Mouse (Mus musculus): ENCODE measurements around the gene Glod5. TPM values are rescaled to one million over a fixed set of nuclear protein-coding genes. Genes with fewer than 3 reads are reported as not detected.

The Glod5 gene
- polyA plus RNA-seq (2012; rRNA removed): 0.26 and 0.44 TPM in 2 replicates

DNA sequence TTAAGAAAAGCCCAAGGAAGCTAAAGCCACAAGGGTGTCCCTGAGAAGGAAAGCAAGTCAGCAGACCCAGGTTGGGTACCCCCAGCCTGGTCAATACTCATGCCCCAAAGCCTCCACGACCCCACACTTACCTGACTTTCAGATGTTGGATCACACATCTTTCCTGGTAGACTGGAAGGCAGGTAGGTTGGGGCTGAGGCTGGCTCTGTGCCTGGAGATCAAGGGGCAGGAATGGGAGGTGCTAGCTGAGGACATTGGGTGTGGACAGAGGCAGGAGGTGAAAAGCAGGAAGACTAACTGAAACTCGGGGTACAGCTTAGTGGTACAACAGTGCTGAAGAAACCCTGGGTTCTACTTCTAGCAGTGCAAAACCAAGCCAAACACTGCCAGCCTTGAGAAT lies at the start of gene Glod5:
Gene Glod5 (minus strand): TSS at position 207 of the 400 bp plus-strand sequence.

GRCm38 (mm10) chrX:7977892-7978291 lies 40.4 kb downstream of the Glod5 start, which contains the start of gene Gata1:
Gene Gata1, minus strand, starts transcription at chrX:7978071.

Other genes with a start within 250 kb of the Glod5 start
- gene Gripap1, start 228.7 kb downstream of the Glod5 start, polyA plus RNA-seq (2012; rRNA removed): 93.9 and 102 TPM in 2 replicates
- 4.7 and 5.3 TPM in 2 replicates for gene Kcnd1, start 196.2 kb downstream of the Glod5 start, polyA plus RNA-seq (2012; rRNA removed)
- 59.6 and 60.4 TPM in 2 replicates for gene Otud5, start 177.1 kb downstream of the Glod5 start, polyA plus RNA-seq (2012; rRNA removed)
- gene Pim2, start 140.2 kb downstream of the Glod5 start, polyA plus RNA-seq (2012; rRNA removed): 19.7 and 20.8 TPM in 2 replicates
- gene Slc35a2, start 134.5 kb downstream of the Glod5 start, polyA plus RNA-seq (2012; rRNA removed): 41.6 and 47.2 TPM in 2 replicates
- gene Pqbp1, start 119.2 kb downstream of the Glod5 start, polyA plus RNA-seq (2012; rRNA removed): 217 and 234 TPM in 2 replicates
- gene Timm17b, start 119.1 kb downstream of the Glod5 start, polyA plus RNA-seq (2012; rRNA removed): 55.3 and 58.3 TPM in 2 replicates
- not detected in 2 replicates for gene Gm10491, start 110.7 kb downstream of the Glod5 start, polyA plus RNA-seq (2012; rRNA removed)
- gene Gm10490, start 109.0 kb downstream of the Glod5 start, polyA plus RNA-seq (2012; rRNA removed): not detected in 2 replicates
- 65.2 and 75.6 TPM in 2 replicates for gene Pcsk1n, start 98.7 kb downstream of the Glod5 start, polyA plus RNA-seq (2012; rRNA removed)
- 0.15 and 0.21 TPM in 2 replicates for gene Eras, start 89.9 kb downstream of the Glod5 start, polyA plus RNA-seq (2012; rRNA removed)
- 111 and 113 TPM in 2 replicates for gene Hdac6, start 70.6 kb downstream of the Glod5 start, polyA plus RNA-seq (2012; rRNA removed)
- 0.33 and 0.34 TPM in 2 replicates for gene Gata1, start 40.4 kb downstream of the Glod5 start, polyA plus RNA-seq (2012; rRNA removed)
- 52.8 and 56.5 TPM in 2 replicates for gene Suv39h1, start 56.3 kb upstream of the Glod5 start, polyA plus RNA-seq (2012; rRNA removed)
- gene Was, start 72.0 kb upstream of the Glod5 start, polyA plus RNA-seq (2012; rRNA removed): 1.0 and 1.1 TPM in 2 replicates
- gene Wdr13, start 114.4 kb upstream of the Glod5 start, polyA plus RNA-seq (2012; rRNA removed): 193 and 209 TPM in 2 replicates
- gene Rbm3, start 127.4 kb upstream of the Glod5 start, polyA plus RNA-seq (2012; rRNA removed): 462 and 530 TPM in 2 replicates
- 24.0 and 24.2 TPM in 2 replicates for gene Tbc1d25, start 157.7 kb upstream of the Glod5 start, polyA plus RNA-seq (2012; rRNA removed)
- gene Ebp, start 175.0 kb upstream of the Glod5 start, polyA plus RNA-seq (2012; rRNA removed): 20.1 and 22.0 TPM in 2 replicates
- 91.0 and 101 TPM in 2 replicates for gene Porcn, start 188.0 kb upstream of the Glod5 start, polyA plus RNA-seq (2012; rRNA removed)
- gene Ftsj1, start 233.9 kb upstream of the Glod5 start, polyA plus RNA-seq (2012; rRNA removed): 42.2 and 45.3 TPM in 2 replicates